Mouse (Mus musculus): Measurements from ENCODE around the gene Serp2.

The Serp2 gene

DNA sequence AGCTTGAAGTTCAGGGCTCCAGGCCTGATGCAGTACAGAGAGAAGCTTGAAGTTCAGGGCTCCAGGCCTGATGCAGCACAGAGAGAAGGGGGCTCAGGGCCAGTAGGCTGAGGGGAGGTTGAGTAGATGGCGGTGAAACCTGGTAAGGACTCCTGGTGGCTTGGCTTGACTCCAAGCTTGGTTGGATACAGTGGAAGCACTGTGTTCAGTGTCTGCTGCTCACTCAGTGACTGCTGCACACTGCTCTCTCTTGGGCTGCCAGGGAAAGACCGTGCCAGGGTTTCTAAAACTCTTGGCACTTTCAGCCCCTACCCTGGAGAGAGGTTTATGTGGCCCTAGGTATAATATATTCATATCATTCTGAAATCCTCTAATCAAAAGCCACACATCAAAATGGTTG is 67.6 kb downstream of the Serp2 start:
- DNase-seq, result no peak

DNA sequence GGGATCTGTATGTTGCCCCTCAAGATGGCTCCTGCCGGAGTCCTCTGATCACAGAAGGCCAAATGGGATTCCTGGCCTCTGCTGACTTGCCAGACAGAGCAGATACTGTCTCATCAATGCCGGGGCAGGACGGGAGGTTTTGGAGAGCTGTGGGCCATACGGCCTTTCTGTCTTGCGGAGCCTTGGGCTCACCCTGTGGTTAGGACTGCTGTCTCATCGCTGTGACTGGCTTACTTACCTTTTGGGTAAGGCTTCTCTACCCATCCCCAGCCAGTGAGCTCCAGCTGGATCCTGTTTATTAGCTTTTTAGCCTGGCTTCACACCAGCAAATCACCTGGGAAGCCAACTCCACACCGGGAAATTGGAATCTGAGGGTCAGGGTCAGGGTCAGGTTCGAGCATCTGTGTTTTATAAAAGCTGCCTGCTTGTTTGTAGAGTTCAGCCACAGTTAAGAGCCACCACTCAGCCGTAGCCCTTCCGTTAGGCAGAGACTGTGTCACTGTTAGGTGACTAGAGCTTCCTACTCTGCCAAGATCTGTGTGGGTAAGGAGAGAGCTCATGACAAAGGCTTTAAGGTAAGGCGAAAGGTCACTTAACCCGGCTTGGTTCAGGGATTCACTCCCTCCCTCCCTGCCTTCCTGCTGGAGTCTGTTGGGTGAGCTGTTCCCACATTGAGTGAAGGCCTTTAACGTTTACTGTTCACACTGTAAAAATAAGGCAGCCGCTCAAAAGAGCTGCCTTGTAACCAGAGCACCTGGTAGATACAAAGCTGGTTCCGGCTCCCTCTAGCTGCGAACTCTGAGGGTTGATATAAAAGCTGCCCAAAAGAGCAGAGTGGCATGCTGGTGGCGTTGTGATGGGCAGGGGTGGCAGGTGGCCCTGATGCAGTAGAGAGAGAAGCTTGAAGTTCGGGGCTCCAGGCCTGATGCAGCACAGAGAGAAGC is 68.3 kb downstream of the Serp2 start:
- DNase-seq, result no peak

DNA sequence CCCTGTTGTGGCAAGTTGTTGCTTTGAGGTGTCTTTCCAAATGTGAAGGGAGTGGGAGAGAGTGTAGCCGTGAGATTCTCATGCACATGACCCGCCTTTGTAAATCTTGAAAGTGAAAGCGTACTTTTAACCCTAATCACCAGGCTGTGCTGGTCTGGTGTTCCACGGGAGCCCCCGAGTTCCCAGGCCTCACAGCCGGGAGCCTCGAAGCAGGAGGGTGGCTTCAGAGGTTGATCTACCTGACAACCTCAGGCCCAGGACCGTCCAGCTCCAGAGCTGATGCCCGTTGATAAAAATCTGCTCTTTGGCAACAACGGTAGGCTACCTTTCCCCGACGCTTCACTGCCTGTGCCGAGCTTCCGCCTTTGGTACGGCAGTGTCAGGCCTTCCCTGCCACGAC is 69.1 kb downstream of the Serp2 start:
- no peak for DNase-seq

DNA sequence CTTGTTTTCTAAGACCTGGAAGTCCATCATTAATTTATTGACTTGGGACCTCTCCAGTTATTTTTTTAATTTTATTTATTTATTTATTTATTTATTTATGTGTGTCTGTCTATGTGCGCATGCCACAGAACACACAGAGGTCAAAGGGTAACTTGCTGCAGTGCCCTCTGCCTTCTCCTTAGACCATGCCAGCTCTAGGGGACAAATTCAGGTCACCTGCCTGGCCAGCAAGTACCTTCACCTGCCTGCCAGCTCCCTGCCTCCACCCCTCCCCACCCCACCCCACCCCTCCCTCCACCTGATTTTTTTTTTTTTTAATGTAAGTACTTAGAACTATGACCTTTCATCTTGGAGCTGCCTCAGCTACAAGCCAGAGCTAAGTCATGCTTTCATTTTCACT is 73.0 kb downstream of the Serp2 start:
- DNase-seq, result peak; percentile 38 to 82
